Mouse (Mus musculus): ENCODE measurements around the gene Xpnpep1.

- TF ChIP-seq CTCF (IDR thresholded peaks at IDR 0.05) (no peak), EP300 (IDR thresholded peaks at IDR 0.05; ENCODE audit: insufficient read depth, low read depth, low read length) (no peak)
Observed at GRCm38 (mm10) chr19:53022037-53022614, 17.9 kb downstream of the Xpnpep1 start.
